Mouse (Mus musculus) E14TG2a.4 (cell line): ENCODE measurements around the gene Adgrl1.

Experiments used
- CTCF ChIP-seq: conservative IDR thresholded peaks from 2 replicates; pipeline ENCODE4 v1.5.1; 2014; ENCODE audit warnings: low read length
- NANOG ChIP-seq: IDR thresholded peaks from 2 replicates; pipeline ENCODE4 v1.6.1; 2014; ENCODE audit warnings: borderline replicate concordance, low read length, mixed read lengths
- POU5F1 ChIP-seq: IDR thresholded peaks from 2 replicates; pipeline ENCODE4 v1.6.1; 2014; ENCODE audit warnings: low read length, borderline replicate concordance

DNA sequence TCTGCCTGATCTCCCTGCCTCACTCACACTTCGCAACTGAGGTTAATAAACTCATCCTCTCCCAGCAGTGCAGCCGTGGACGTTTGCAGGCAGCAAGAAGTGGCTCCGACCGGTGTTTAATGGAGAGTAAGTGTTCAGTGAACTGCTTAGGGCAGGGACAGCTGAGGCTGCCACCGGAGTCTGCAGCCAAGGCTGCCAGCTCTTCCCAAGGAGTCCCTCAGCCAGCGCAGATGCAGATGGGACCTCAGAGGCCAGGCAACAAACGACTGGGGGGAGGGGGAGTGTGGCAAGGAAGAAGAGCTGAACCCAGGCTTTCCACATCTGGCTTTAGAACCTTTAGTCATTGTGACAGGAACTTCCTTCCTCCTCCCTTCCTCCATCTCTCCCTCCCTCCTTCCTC, 47.6 kb upstream of the Adgrl1 start:
- TF ChIP-seq CTCF (no peak), NANOG (no peak), POU5F1 (no peak)
